Mouse (Mus musculus) spleen, postnatal 36 days (tissue): ENCODE results near the gene Lin37.

ENCODE experiments used
- DNase-seq, 2 experiments: peaks; one replicate each; pipeline ENCODE4 v3.0.0; 2022; ENCODE audit warnings: low spot score in 2 of 2, mixed read lengths in 1 of 2

The Lin37 gene

GRCm38 (mm10) chr7:30552102-30553020 lies 7.3 kb downstream of the Lin37 start, which contains the start of the genes Hspb6 and Proser3:
Gene Hspb6, plus strand, starts transcription at chr7:30552178.
Gene Proser3, minus strand, starts transcription at chr7:30552299.
- DNase-seq: peak; percentile 95 to 98

- peak; percentile 65 to 71 for DNase-seq
These were observed 8.1 kb downstream of the Lin37 start for GRCm38 (mm10) chr7:30551445-30552101.

GRCm38 (mm10) chr7:30550603-30551002 lies 9.0 kb downstream of the Lin37 start:
- DNase-seq: no peak

- no peak for DNase-seq
These were observed 9.8 kb downstream of the Lin37 start for GRCm38 (mm10) chr7:30549880-30550279.

GRCm38 (mm10) chr7:30544327-30544726 lies 15.3 kb downstream of the Lin37 start:
- DNase-seq: no peak

- DNase-seq: no peak
These were observed 19.1 kb downstream of the Lin37 start for GRCm38 (mm10) chr7:30540572-30540971.

GRCm38 (mm10) chr7:30534633-30535577 lies 24.7 kb downstream of the Lin37 start, which contains the start of gene Arhgap33:
Gene Arhgap33, minus strand, starts transcription at chr7:30535060.
- DNase-seq: peak; percentile 95 to 98

- DNase-seq: no peak
These were observed 25.6 kb downstream of the Lin37 start for GRCm38 (mm10) chr7:30533941-30534632.

GRCm38 (mm10) chr7:30532931-30533330 lies 26.7 kb downstream of the Lin37 start:
- no peak for DNase-seq

- no peak for DNase-seq
These were observed 28.3 kb downstream of the Lin37 start for GRCm38 (mm10) chr7:30531291-30531815.

- DNase-seq: no peak
These were observed 32.7 kb downstream of the Lin37 start for GRCm38 (mm10) chr7:30526981-30527380.

- no peak for DNase-seq
These were observed 33.2 kb downstream of the Lin37 start for GRCm38 (mm10) chr7:30526399-30526798.

- no peak for DNase-seq
These were observed 33.7 kb downstream of the Lin37 start for GRCm38 (mm10) chr7:30525954-30526353.

- DNase-seq: no peak
These were observed 35.2 kb downstream of the Lin37 start for GRCm38 (mm10) chr7:30524487-30524886.

- no peak for DNase-seq
These were observed 36.8 kb downstream of the Lin37 start for GRCm38 (mm10) chr7:30522871-30523270.

- no peak for DNase-seq
These were observed 38.8 kb downstream of the Lin37 start for GRCm38 (mm10) chr7:30520856-30521255.

GRCm38 (mm10) chr7:30520396-30520795 lies 39.2 kb downstream of the Lin37 start:
- no peak for DNase-seq

GRCm38 (mm10) chr7:30518325-30518724 lies 41.3 kb downstream of the Lin37 start:
- DNase-seq: no peak

- no peak for DNase-seq
These were observed 44.5 kb downstream of the Lin37 start for GRCm38 (mm10) chr7:30515003-30515760.

- no peak for DNase-seq
These were observed 51.6 kb downstream of the Lin37 start for GRCm38 (mm10) chr7:30508061-30508460.
